Mouse (Mus musculus) lung, adult 18-20 months (tissue): ENCODE measurements around the gene Rock2.
A peak's percentile ranks its signal among the peaks of the same experiment; 100 is the strongest.

ENCODE experiments used
- DNase-seq, 2 experiments: peaks; one replicate each; pipeline ENCODE4 v3.0.0; 2022; ENCODE audit warnings: mixed read lengths in 2 of 2

Rock2 gene

GRCm38 (mm10) chr12:16903949-16904635, 9.4 kb downstream of the Rock2 start:
- DNase-seq = no peak

- no peak for DNase-seq
These were observed 12.7 kb downstream of the Rock2 start for GRCm38 (mm10) chr12:16907282-16907846.

- DNase-seq = no peak
These were observed 13.4 kb downstream of the Rock2 start for GRCm38 (mm10) chr12:16907953-16908648.

- no peak for DNase-seq
These were observed 16.8 kb downstream of the Rock2 start for GRCm38 (mm10) chr12:16911524-16911923.

- no peak for DNase-seq
These were observed 17.9 kb downstream of the Rock2 start for GRCm38 (mm10) chr12:16912600-16912999.

GRCm38 (mm10) chr12:16920186-16920860, 25.6 kb downstream of the Rock2 start:
- DNase-seq = peak in 1 of 2 experiments; percentile 18

- DNase-seq = no peak
These were observed 33.2 kb downstream of the Rock2 start for GRCm38 (mm10) chr12:16927889-16928288.

GRCm38 (mm10) chr12:16934423-16934822, 39.7 kb downstream of the Rock2 start:
- no peak for DNase-seq

- DNase-seq = no peak
These were observed 47.3 kb downstream of the Rock2 start for GRCm38 (mm10) chr12:16941976-16942375.

GRCm38 (mm10) chr12:16948239-16948638, 53.5 kb downstream of the Rock2 start:
- DNase-seq = no peak

- DNase-seq = peak in 1 of 2 experiments; percentile 4
These were observed 64.2 kb downstream of the Rock2 start for GRCm38 (mm10) chr12:16958851-16959250.

- DNase-seq = no peak
These were observed 68.7 kb downstream of the Rock2 start for GRCm38 (mm10) chr12:16963354-16963753.

- no peak for DNase-seq
These were observed 72.1 kb downstream of the Rock2 start for GRCm38 (mm10) chr12:16966811-16967210.

- no peak for DNase-seq
These were observed 82.4 kb downstream of the Rock2 start for GRCm38 (mm10) chr12:16977120-16977519.

GRCm38 (mm10) chr12:16985778-16986177, 91.1 kb downstream of the Rock2 start:
- no peak for DNase-seq

GRCm38 (mm10) chr12:16991376-16991775, 96.7 kb downstream of the Rock2 start:
- DNase-seq = no peak

GRCm38 (mm10) chr12:16992355-16992754, 97.7 kb downstream of the Rock2 start:
- DNase-seq = no peak

GRCm38 (mm10) chr12:16994291-16994690, 99.6 kb downstream of the Rock2 start:
- no peak for DNase-seq

- DNase-seq = no peak
These were observed 101.6 kb downstream of the Rock2 start for GRCm38 (mm10) chr12:16996281-16996680.

GRCm38 (mm10) chr12:16996886-16997462, 102.3 kb downstream of the Rock2 start:
- DNase-seq = no peak

GRCm38 (mm10) chr12:16999146-16999545, 104.5 kb downstream of the Rock2 start:
- DNase-seq = peak; percentile 38 to 46

GRCm38 (mm10) chr12:16999739-17000497, 105.2 kb downstream of the Rock2 start, which contains the start of gene Pqlc3:
Gene Pqlc3 (minus strand): TSS chr12:17000408.
- peak; percentile 94 for DNase-seq
